Mouse (Mus musculus) urinary bladder, postnatal 10 days (tissue): Measurements from ENCODE around the gene Klra5.
"Not testable (repeated sequence)": the region's sequence is repeated elsewhere in the genome, so short reads cannot be mapped to it uniquely, and the experiment has no call there.

Experiments
- DNase-seq: peaks from one replicate; pipeline ENCODE4 v3.0.0; 2022; ENCODE audit warnings: low spot score

Klra5 gene

DNA sequence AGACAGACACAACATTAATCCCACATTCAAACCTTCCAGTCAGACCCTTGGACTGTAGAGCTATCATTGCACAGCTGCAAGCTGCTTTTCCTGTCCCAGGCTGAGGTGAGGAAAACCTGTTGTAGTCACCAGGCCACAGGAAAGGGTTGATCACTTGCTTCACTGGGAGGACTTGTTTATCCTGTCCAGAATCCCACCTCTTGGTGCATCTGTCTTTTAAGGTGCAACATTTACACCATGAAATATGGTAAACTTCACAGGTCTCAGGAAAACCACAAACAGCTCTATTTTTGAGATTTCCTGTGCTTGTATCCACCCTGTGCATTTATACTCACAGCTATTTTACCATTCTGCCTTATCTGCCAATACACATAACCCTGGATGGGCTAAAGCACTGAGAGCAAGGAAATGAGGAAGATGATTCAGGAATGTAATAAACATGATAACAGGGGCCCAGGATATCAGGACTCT lies at the start of gene Klra5:
TSS of gene Klra5 (minus strand) at position 175 of the 471 bp plus-strand sequence.
- DNase-seq: not testable (repeated sequence)

GRCm38 (mm10) chr6:129916996-129917395 lies 454 bp downstream of the Klra5 start:
- no peak for DNase-seq

DNA sequence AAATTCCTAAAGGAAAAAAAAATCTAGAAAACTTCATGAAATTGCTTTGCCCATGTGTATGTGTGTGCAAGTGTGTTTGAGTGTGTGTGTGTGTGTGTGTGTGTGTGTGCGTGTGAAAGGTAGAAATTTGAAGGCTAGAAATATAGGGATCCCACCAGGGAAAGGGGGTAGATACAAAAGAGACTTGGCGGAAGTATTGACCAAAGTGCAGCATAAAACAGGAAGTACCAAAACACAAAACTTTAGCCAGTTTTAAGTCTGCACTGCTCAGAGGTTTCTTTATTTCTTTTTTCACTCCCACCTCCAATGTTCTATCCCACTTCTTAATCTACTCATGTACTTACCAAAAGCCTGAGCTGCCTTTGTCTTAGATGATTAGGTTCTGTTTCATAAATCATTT lies 34.9 kb downstream of the Klra5 start:
- DNase-seq: no peak

GRCm38 (mm10) chr6:129876549-129876948 lies 40.9 kb downstream of the Klra5 start, which contains the start of gene Klra17:
Gene Klra17 (minus strand): TSS chr6:129876672.
- DNase-seq: no peak

- not testable (repeated sequence) for DNase-seq
Observed at GRCm38 (mm10) chr6:129862349-129862748, 55.1 kb downstream of the Klra5 start, which contains the start of gene Gm17631. Gene Gm17631 (plus strand): TSS chr6:129862649.
